16 mouse cellular contexts compared by ENCODE assay signal in the genomic region with DNA sequence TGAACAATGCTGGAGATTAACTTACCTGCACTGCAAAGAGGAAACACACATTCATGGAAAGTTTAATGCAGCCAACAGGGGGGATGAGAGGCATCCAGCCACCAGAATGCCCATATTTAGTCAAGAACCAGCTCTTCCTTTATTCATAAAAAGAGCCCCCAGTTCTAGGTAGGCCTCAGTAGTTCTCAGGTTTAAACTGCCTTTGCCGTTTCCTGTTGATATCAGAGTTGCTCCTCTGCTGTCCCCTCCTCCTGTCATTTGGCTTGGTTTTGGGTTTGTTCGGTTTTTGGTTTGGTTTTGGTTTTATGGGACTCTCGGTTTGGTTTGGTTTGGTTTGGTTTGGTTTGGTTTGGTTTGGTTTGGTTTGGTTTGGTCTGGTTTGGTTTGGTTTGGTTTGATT.
"Had no signal": no experiment of that assay in that cellular context is flagged by ENCODE, and none has a peak within 500 bp of the region (broad histone marks: within the 10 kb centered on the region; RNA-seq: fewer than 3 reads in every experiment).

No protein-coding gene starts in this region.

- DNase-seq: lung, adult 18-20 months; lung, embryonic 14.5 days; lung, postnatal 10 days; lung, postnatal 4 days; midbrain, embryonic 14.5 days; right cerebral cortex, postnatal 14 days; thymus, adult 2 months; thymus, postnatal 25 days; thymus, postnatal 4 days had no signal

- H3K27me3 ChIP-seq: midbrain, embryonic 12.5 days; neural tube, embryonic 13.5 days; stomach, embryonic 15.5 days had no signal

- H3K9me3 ChIP-seq: midbrain, embryonic 10.5 days; midbrain, embryonic 12.5 days; neural tube, embryonic 13.5 days; stomach, embryonic 15.5 days had no signal

- H3K9ac ChIP-seq: lung, embryonic 14.5 days; midbrain, embryonic 12.5 days; neural tube, embryonic 13.5 days; stomach, embryonic 15.5 days had no signal

- H3K4me2 ChIP-seq: lung, embryonic 14.5 days; midbrain, embryonic 12.5 days; neural tube, embryonic 13.5 days; stomach, embryonic 15.5 days had no signal

- H3K4me1 ChIP-seq: midbrain, embryonic 10.5 days; midbrain, embryonic 12.5 days; neural tube, embryonic 13.5 days; stomach, embryonic 15.5 days had no signal

- H3K36me3 ChIP-seq: midbrain, embryonic 10.5 days; midbrain, embryonic 12.5 days; neural tube, embryonic 13.5 days; stomach, embryonic 15.5 days had no signal

- ATAC-seq: midbrain, embryonic 16.5 days had no signal

- H3K4me3 ChIP-seq: midbrain, embryonic 10.5 days; midbrain, embryonic 12.5 days; myocyte; neural tube, embryonic 13.5 days; stomach, embryonic 15.5 days had no signal

- H3K27ac ChIP-seq: midbrain, embryonic 10.5 days; midbrain, embryonic 12.5 days; neural tube, embryonic 13.5 days; stomach, embryonic 15.5 days; stomach, postnatal 0 days had no signal
